Mouse (Mus musculus): Measurements from ENCODE around the gene Gtf3c5. TPM values are rescaled to one million over a fixed set of nuclear protein-coding genes. Genes with fewer than 3 reads are reported as not detected.

Gtf3c5 gene
- total RNA-seq, 2 experiments from 2014 or later, result 27.0 to 28.3 TPM

DNA sequence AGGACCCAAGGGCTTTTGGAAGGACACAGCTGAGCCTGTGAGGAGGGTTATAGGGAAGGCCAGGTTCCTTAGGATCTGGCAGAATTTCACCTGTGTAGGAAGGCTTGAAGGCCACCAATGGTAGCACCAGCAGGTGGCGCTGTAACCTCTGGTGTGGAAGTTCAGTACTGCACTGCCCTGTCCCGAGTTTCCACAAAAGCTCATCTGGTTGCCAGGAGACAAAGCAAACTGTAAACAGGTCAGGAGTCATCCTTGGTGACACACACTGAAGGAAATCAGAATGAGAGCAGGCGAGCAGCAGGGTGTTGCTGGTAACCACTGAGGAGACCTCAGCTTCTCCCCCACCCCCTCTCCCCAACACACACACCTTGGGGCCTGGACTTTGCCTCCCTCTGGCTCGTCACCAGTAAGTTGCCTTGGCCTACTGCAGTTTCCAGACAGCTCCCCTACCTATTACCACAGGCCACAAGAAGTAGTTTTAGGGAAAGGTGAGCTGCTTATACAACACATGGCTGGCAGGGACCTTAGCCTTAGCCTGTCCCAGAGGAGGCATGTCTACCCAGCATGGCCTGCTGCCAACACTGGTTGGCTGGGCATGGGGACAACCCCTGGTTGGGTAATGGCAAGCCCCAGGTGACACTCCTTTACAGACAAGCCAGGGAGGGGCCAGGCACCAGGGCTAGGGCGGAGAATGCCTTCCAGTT lies 66.2 kb downstream of the Gtf3c5 start:
- peak; percentile 60 to 72 for DNase-seq (ENCODE audit: low spot score in 2 of 2)

Small RNA genes lying within 50 kb of the gene (microRNA-seq; reads per million reads assigned to microRNA genes)
- gene Gm22824, result not detected

Other genes with a start within 250 kb of the Gtf3c5 start
- gene Ppp1r26, start 137.0 kb downstream of the Gtf3c5 start, total RNA-seq (2021), result 10 to 100 TPM; 11.5 to 12.0 TPM
- under 1 TPM; 0.64 to 0.79 TPM for gene 1700007K13Rik, start 117.4 kb downstream of the Gtf3c5 start, total RNA-seq (2021)
- gene Mrps2, start 115.7 kb downstream of the Gtf3c5 start, total RNA-seq (2021), result 10 to 100 TPM; 57.9 to 60.4 TPM
- gene Gbgt1, start 86.9 kb downstream of the Gtf3c5 start, total RNA-seq (2021), result 1 to 10 TPM; 8.2 to 8.3 TPM
- 1 to 10 TPM; 3.4 to 5.2 TPM for gene Gm10134, start 77.7 kb downstream of the Gtf3c5 start, total RNA-seq (2021)
- gene Ralgds, start 70.6 kb downstream of the Gtf3c5 start, total RNA-seq (2021), result 10 to 100 TPM; 65.0 to 67.0 TPM
- 1,000 to 10,000 TPM in 1 of 2 experiments, under 1 TPM in 1; 0.42 to 1,494 TPM for gene Cel, start 20.3 kb downstream of the Gtf3c5 start, total RNA-seq (2021)
- 1 to 10 TPM; 3.1 to 7.9 TPM for gene Gfi1b, start 38.2 kb upstream of the Gtf3c5 start, total RNA-seq (2021)
- 10 to 100 TPM; 27.7 to 28.0 TPM for gene Tsc1, start 57.5 kb upstream of the Gtf3c5 start, total RNA-seq (2021)
- 1 to 10 TPM; 1.2 to 2.0 TPM for gene Spaca9, start 116.0 kb upstream of the Gtf3c5 start, total RNA-seq (2021)
- gene Ak8, start 116.4 kb upstream of the Gtf3c5 start, total RNA-seq (2021), result under 1 TPM; 0.45 to 0.90 TPM

All from adrenal gland, postnatal 4 days (tissue).